Mouse (Mus musculus) liver, embryonic 14.5 days (tissue): ENCODE measurements at regions not wholly inside any gene's neighbourhood (a gene's known extent, or its start where the extent isn't known, plus 50 kb on each side); places are given as distances from the start of the nearest gene placed in this dataset.
A peak's percentile ranks its signal among the peaks of the same experiment; 100 is the strongest.

Experiments used
- CTCF ChIP-seq: IDR thresholded peaks from 2 replicates; pipeline ENCODE4 v1.5.1; 2016; ENCODE audit warnings: antibody characterized with exemption, low read depth, control low read depth
- EP300 ChIP-seq: IDR thresholded peaks from 2 replicates; pipeline ENCODE4 v1.6.1; 2016; ENCODE audit warnings: antibody characterized with exemption, low read depth

- peak; percentile 37 for TF ChIP-seq CTCF
- TF ChIP-seq EP300, result no peak
Observed at GRCm38 (mm10) chr2:173456083-173456482, 66.3 kb upstream of the 1700021F07Rik start.
